Mouse (Mus musculus): ENCODE data around the gene Arfip2. TPM values are rescaled to one million over a fixed set of nuclear protein-coding genes. Genes with fewer than 3 reads are reported as not detected.

Gene Arfip2
- polyA plus RNA-seq, 2 experiments = 12.3 to 15.4 TPM

DNA sequence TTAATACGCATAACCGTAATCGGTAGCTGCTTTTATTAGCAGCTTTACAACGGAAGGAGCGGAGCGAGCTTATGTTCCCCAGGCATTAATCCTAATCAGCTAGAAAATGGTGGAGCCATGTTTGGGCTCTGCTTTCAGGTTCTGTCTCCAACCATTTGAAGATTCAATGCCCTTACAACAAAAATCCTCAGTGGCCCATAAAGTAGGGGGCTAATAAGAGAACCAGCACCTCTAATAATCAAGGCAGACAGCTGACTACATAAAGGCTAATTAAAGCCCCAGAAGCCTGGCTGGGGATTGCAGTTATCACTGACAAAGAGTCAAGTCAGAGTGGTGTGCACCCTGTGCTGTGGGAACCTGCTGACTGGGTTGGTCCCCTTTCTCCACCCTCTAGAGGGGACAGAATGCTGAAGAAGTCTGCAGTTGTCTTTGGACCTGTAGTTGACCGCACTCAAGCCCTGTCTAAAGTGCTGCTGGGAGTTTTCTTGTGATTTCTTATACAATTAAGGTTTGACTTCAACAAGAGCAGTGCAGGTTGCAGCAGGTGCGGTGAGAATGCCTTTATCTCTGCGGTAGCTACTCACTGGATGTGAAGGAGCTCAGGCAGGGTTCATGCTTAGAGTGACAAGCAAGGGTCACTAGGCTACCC lies 5.8 kb downstream of the Arfip2 start:
- no peak overlapping the region; a peak in 1 of 4 replicates for H3K4me3 ChIP-seq (ENCODE audit: insufficient read depth in 1 of 2, low read depth in 2 of 2, low read length in 2 of 2)
- no peak overlapping the region for H3K27ac ChIP-seq
- H3K4me1 ChIP-seq (replicated peaks; ENCODE audit: control insufficient read depth in 2 of 2, insufficient read depth in 2 of 2, low read length in 1 of 2) = peaks cover 0 to 9% of the 10 kb centered on the region in 2 experiments; a peak in 3 of 4 replicates
- no peak for TF ChIP-seq CTCF (IDR thresholded peaks at IDR 0.05; ENCODE audit: low read depth)
- TF ChIP-seq EP300 (IDR thresholded peaks at IDR 0.05; ENCODE audit: low read depth) = no peak
- H3K9me3 ChIP-seq (ENCODE audit: control insufficient read depth, low read length) = no peaks in the 10 kb centered on the region
- peak overlapping the region; percentile 28 for H3K9ac ChIP-seq (replicated peaks)
- 51% methylated on average over 9 of the region's 9 CpGs for WGBS (ENCODE audit: insufficient replicate concordance)
- no peak for DNase-seq (ENCODE audit: low read depth in 3 of 3, low spot score in 3 of 3)
- no peak for ATAC-seq (ENCODE audit: insufficient read depth)
- H3K4me2 ChIP-seq (ENCODE audit: low read depth) = peak overlapping the region; percentile 83
- no peaks in the 10 kb centered on the region for H3K27me3 ChIP-seq (ENCODE audit: control insufficient read depth, insufficient read depth, low read length)
- no peaks in the 10 kb centered on the region for H3K36me3 ChIP-seq (replicated peaks; ENCODE audit: control insufficient read depth, insufficient read depth, low read depth)

DNA sequence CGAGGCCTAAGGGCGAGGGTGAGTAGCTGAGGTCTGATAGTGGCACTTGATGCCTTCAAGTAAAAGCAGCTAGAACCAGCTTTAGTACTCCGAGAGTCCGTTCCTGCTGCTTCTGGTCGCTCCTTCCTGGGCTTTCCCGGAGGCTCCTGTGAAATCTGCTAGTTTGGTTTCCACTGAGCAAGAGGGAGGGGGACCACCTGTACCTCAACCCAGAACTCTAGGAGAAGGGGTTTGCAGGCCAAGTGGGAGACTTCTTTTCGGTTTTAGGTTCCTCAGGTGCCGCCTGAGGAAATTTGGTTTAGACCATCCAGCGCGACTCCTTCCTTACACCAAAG lies 6.4 kb downstream of the Arfip2 start:
- Histone ChIP-seq H3K27me3 (ENCODE audit: control insufficient read depth, insufficient read depth, low read length) (no peaks in the 10 kb centered on the region), H3K4me1 (replicated peaks; ENCODE audit: control insufficient read depth in 2 of 2, insufficient read depth in 2 of 2, low read length in 1 of 2) (peaks cover 0 to 9% of the 10 kb centered on the region in 2 experiments; a peak in 2 of 4 replicates), H3K4me2 (ENCODE audit: low read depth) (peak overlapping the region; percentile 83), H3K36me3 (replicated peaks; ENCODE audit: control insufficient read depth, insufficient read depth, low read depth) (no peaks in the 10 kb centered on the region), H3K4me3 (ENCODE audit: insufficient read depth in 1 of 2, low read depth in 2 of 2, low read length in 2 of 2) (peak overlapping the region; percentile 65), H3K9ac (replicated peaks) (peak overlapping the region; percentile 28), H3K9me3 (ENCODE audit: control insufficient read depth, low read length) (no peaks in the 10 kb centered on the region), H3K27ac (no peak overlapping the region)
- 7% methylated on average over 10 of the region's 10 CpGs for WGBS (ENCODE audit: insufficient replicate concordance)
- ATAC-seq (ENCODE audit: insufficient read depth) = no peak
- no peak for DNase-seq (ENCODE audit: low read depth in 3 of 3, low spot score in 3 of 3)
- TF ChIP-seq EP300 (IDR thresholded peaks at IDR 0.05; ENCODE audit: low read depth) (no peak), CTCF (IDR thresholded peaks at IDR 0.05; ENCODE audit: low read depth) (no peak)

DNA sequence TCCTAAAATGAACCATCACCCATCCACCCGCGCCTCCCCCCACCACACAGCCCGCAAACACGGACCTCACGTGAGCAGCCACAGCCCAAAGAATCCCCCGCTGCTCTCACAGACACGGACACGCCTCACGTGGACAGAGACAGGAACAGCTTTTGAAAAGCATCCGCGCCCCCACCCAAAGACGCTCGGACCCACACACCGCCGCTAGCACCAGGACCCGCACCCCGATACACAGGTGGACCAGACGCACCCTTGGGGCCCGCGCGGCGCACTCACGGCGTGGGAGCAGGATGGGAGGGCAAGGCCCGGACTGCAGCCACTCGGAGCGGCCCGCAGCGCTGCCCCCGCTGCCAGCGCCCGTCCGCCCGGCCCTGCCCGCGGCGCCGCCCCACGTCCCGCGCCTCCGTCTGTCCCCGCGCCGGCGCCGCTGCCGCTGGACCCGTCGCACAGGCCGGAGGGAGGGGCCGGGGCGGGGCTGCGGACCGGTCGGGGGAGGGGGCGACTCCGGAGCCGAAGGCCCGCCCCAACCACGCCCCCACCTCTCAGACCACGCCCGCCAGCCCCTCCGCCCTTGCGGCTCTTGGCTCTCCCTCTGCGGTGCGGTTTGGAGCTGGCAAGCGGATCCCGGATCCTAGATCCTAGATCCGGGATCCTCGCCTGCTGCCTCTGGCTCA lies 7.0 kb downstream of the Arfip2 start, which contains the start of gene Trim3:
Gene Trim3, minus strand, starts transcription at position 445 of the 674 bp plus-strand sequence.
- peak within 1 kb of the TSS; percentile 47 for H3K9ac ChIP-seq (replicated peaks)
- no peaks in the 10 kb centered on the region for H3K36me3 ChIP-seq (replicated peaks; ENCODE audit: control insufficient read depth, insufficient read depth, low read depth)
- peak within 1 kb of the TSS; percentile 65 for H3K4me3 ChIP-seq (ENCODE audit: insufficient read depth in 1 of 2, low read depth in 2 of 2, low read length in 2 of 2)
- peak; percentile 87 for ATAC-seq (ENCODE audit: insufficient read depth)
- peak; percentile 61 to 64 (median 63) for DNase-seq (ENCODE audit: low read depth in 3 of 3, low spot score in 3 of 3)
- no peaks in the 10 kb centered on the region for H3K9me3 ChIP-seq (ENCODE audit: control insufficient read depth, low read length)
- peaks cover 0 to 9% of the 10 kb centered on the region in 2 experiments; a peak in 2 of 4 replicates for H3K4me1 ChIP-seq (replicated peaks; ENCODE audit: control insufficient read depth in 2 of 2, insufficient read depth in 2 of 2, low read length in 1 of 2)
- H3K4me2 ChIP-seq (ENCODE audit: low read depth) = peak within 1 kb of the TSS; percentile 83
- no peaks in the 10 kb centered on the region for H3K27me3 ChIP-seq (ENCODE audit: control insufficient read depth, insufficient read depth, low read length)
- H3K27ac ChIP-seq = no peak within 1 kb of the TSS
- TF ChIP-seq CTCF (IDR thresholded peaks at IDR 0.05; ENCODE audit: low read depth) = no peak
- no peak for TF ChIP-seq EP300 (IDR thresholded peaks at IDR 0.05; ENCODE audit: low read depth)
- 1% methylated on average over 60 of the region's 71 CpGs for WGBS (ENCODE audit: insufficient replicate concordance)

DNA sequence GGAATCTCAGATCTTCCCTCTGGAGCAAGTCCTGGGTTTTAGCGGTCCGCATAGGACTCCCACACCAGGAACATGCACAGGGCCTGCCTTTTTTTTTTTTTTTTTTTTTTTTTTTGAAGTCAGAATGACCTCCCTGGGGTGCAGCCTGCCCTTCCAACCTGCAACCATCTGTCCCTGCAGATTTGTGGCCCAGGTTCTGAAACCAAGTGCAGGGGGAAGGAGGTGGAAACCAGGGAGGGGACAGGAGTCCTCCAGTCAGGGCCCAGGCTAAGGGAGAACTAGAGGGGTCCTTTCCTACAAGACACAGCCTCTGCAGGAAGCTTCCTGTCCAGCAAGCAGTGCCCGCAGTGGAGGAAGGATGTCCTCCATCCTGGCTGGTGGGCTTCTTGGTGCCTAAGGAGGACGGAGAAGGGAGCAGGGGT lies 7.7 kb downstream of the Arfip2 start:
- no peak for ATAC-seq (ENCODE audit: insufficient read depth)
- no peak for TF ChIP-seq CTCF (IDR thresholded peaks at IDR 0.05; ENCODE audit: low read depth)
- no peak for TF ChIP-seq EP300 (IDR thresholded peaks at IDR 0.05; ENCODE audit: low read depth)
- Histone ChIP-seq H3K9ac (replicated peaks) (no peak overlapping the region), H3K9me3 (ENCODE audit: control insufficient read depth, low read length) (no peaks in the 10 kb centered on the region), H3K27ac (no peak overlapping the region), H3K4me2 (ENCODE audit: low read depth) (peak overlapping the region; percentile 83), H3K36me3 (replicated peaks; ENCODE audit: control insufficient read depth, insufficient read depth, low read depth) (no peaks in the 10 kb centered on the region), H3K27me3 (ENCODE audit: control insufficient read depth, insufficient read depth, low read length) (no peaks in the 10 kb centered on the region), H3K4me1 (replicated peaks; ENCODE audit: control insufficient read depth in 2 of 2, insufficient read depth in 2 of 2, low read length in 1 of 2) (peaks cover 0 to 9% of the 10 kb centered on the region in 2 experiments; a peak in 2 of 4 replicates), H3K4me3 (ENCODE audit: insufficient read depth in 1 of 2, low read depth in 2 of 2, low read length in 2 of 2) (peak overlapping the region; percentile 36 to 65)
- no peak for DNase-seq (ENCODE audit: low read depth in 3 of 3, low spot score in 3 of 3)
- WGBS (ENCODE audit: insufficient replicate concordance) = 31% methylated on average over 4 of the region's 4 CpGs

DNA sequence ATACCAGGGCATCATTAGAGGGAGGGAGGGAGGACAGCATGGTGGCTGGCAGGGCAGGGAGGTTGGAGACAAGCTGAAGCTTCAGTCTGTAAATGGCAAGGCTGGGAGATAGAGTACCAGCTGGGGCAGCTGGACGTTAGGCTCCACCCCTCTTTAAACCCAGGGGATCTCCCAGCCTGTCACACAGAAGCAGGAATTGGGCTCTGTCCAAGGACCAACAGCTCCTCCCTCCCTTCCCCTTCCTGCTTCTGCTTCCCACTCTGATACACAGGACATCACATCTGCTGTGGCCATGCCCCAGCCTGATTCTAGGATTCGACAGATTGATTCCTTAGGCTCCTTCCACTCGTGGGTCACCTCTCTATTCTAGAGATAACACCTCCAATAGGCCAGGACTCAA lies 11.6 kb downstream of the Arfip2 start:
- ATAC-seq (ENCODE audit: insufficient read depth) (no peak), DNase-seq (ENCODE audit: low read depth in 3 of 3, low spot score in 3 of 3) (no peak)
- Histone ChIP-seq H3K9me3 (ENCODE audit: control insufficient read depth, low read length) (no peaks in the 10 kb centered on the region), H3K4me3 (ENCODE audit: insufficient read depth in 1 of 2, low read depth in 2 of 2, low read length in 2 of 2) (no peak overlapping the region), H3K4me2 (ENCODE audit: low read depth) (no peak overlapping the region), H3K27ac (no peak overlapping the region), H3K36me3 (replicated peaks; ENCODE audit: control insufficient read depth, insufficient read depth, low read depth) (no peaks in the 10 kb centered on the region), H3K4me1 (replicated peaks; ENCODE audit: control insufficient read depth in 2 of 2, insufficient read depth in 2 of 2, low read length in 1 of 2) (0 out of 4 replicates have a peak, but pooled peaks cover 0 to under 1% of the 10 kb centered on the region in 2 experiments), H3K27me3 (ENCODE audit: control insufficient read depth, insufficient read depth, low read length) (no peaks in the 10 kb centered on the region), H3K9ac (replicated peaks) (no peak overlapping the region)
- TF ChIP-seq EP300 (IDR thresholded peaks at IDR 0.05; ENCODE audit: low read depth) (no peak), CTCF (IDR thresholded peaks at IDR 0.05; ENCODE audit: low read depth) (no peak)
- 17% methylated on average over 3 of the region's 3 CpGs for WGBS (ENCODE audit: insufficient replicate concordance)

Measured in liver, embryonic 14.5 days (tissue).